Mouse (Mus musculus): ENCODE results near the gene Xrra1. TPM values are rescaled to one million over a fixed set of nuclear protein-coding genes. Genes with fewer than 3 reads are reported as not detected.

Xrra1 gene
- polyA plus RNA-seq, 1 experiment from 2014 or later, result 0.08 TPM

GRCm38 (mm10) chr7:99878254-99878653 is 19.3 kb downstream of the Xrra1 start:
- Histone ChIP-seq H3K9me3 (replicated peaks) (no peaks in the 10 kb centered on the region), H3K27ac (no peak overlapping the region), H3K36me3 (no peaks in the 10 kb centered on the region), H3K4me1 (replicated peaks) (peaks cover 11% of the 10 kb centered on the region), H3K4me2 (no peak overlapping the region), H3K27me3 (peaks cover 3% of the 10 kb centered on the region; the same call in 1 of the 2 replicates), H3K9ac (no peak overlapping the region), H3K4me3 (no peak overlapping the region)
- 61% methylated on average over 2 of the region's 2 CpGs for WGBS
- no peak for ATAC-seq (replicated peaks; ENCODE audit: insufficient number of reproducible peaks, insufficient read depth, low FRiP score, low read depth)

GRCm38 (mm10) chr7:99887230-99887735 is 28.4 kb downstream of the Xrra1 start:
- Histone ChIP-seq H3K9me3 (replicated peaks) (no peaks in the 10 kb centered on the region), H3K27me3 (no peaks in the 10 kb centered on the region), H3K4me1 (replicated peaks) (0 out of 2 replicates have a peak, but pooled peaks cover 2% of the 10 kb centered on the region), H3K27ac (no peak overlapping the region), H3K4me2 (no peak overlapping the region), H3K4me3 (no peak overlapping the region), H3K36me3 (no peaks in the 10 kb centered on the region), H3K9ac (no peak overlapping the region)
- no peak for ATAC-seq (replicated peaks; ENCODE audit: insufficient number of reproducible peaks, insufficient read depth, low FRiP score, low read depth)
- WGBS, result 74% methylated on average over 2 of the region's 2 CpGs

- no peak overlapping the region for H3K4me3 ChIP-seq
- no peak overlapping the region for H3K9ac ChIP-seq
- H3K9me3 ChIP-seq (replicated peaks), result no peaks in the 10 kb centered on the region
- no peaks in the 10 kb centered on the region for H3K27me3 ChIP-seq
- no peak overlapping the region for H3K4me2 ChIP-seq
- H3K36me3 ChIP-seq, result no peaks in the 10 kb centered on the region
- 0 out of 2 replicates have a peak, but pooled peaks cover 2% of the 10 kb centered on the region for H3K4me1 ChIP-seq (replicated peaks)
- no peak for ATAC-seq (replicated peaks; ENCODE audit: insufficient number of reproducible peaks, insufficient read depth, low FRiP score, low read depth)
- H3K27ac ChIP-seq, result no peak overlapping the region
These were observed 28.8 kb downstream of the Xrra1 start for GRCm38 (mm10) chr7:99887743-99888142.

GRCm38 (mm10) chr7:99889175-99889880 is 30.4 kb downstream of the Xrra1 start:
- no peak overlapping the region for H3K4me3 ChIP-seq
- H3K27me3 ChIP-seq, result no peaks in the 10 kb centered on the region
- H3K4me2 ChIP-seq, result no peak overlapping the region
- WGBS, result 40% methylated on average over 10 of the region's 10 CpGs
- no peak for ATAC-seq (replicated peaks; ENCODE audit: insufficient number of reproducible peaks, insufficient read depth, low FRiP score, low read depth)
- H3K36me3 ChIP-seq, result no peaks in the 10 kb centered on the region
- no peak overlapping the region for H3K27ac ChIP-seq
- 0 out of 2 replicates have a peak, but pooled peaks cover 2% of the 10 kb centered on the region for H3K4me1 ChIP-seq (replicated peaks)
- H3K9ac ChIP-seq, result no peak overlapping the region
- H3K9me3 ChIP-seq (replicated peaks), result no peaks in the 10 kb centered on the region

GRCm38 (mm10) chr7:99890168-99890755 is 31.3 kb downstream of the Xrra1 start:
- Histone ChIP-seq H3K9me3 (replicated peaks) (no peaks in the 10 kb centered on the region), H3K4me3 (no peak overlapping the region), H3K36me3 (no peaks in the 10 kb centered on the region), H3K4me2 (no peak overlapping the region), H3K4me1 (replicated peaks) (0 out of 2 replicates have a peak, but pooled peaks cover 2% of the 10 kb centered on the region), H3K9ac (no peak overlapping the region), H3K27ac (no peak overlapping the region), H3K27me3 (no peaks in the 10 kb centered on the region)
- 76% methylated on average over 3 of the region's 3 CpGs for WGBS
- no peak for ATAC-seq (replicated peaks; ENCODE audit: insufficient number of reproducible peaks, insufficient read depth, low FRiP score, low read depth)

- H3K9me3 ChIP-seq (replicated peaks), result no peaks in the 10 kb centered on the region
- WGBS, result 49% methylated on average over 3 of the region's 3 CpGs
- H3K4me1 ChIP-seq (replicated peaks), result 0 out of 2 replicates have a peak, but pooled peaks cover 2% of the 10 kb centered on the region
- H3K9ac ChIP-seq, result no peak overlapping the region
- no peak overlapping the region for H3K4me3 ChIP-seq
- no peak overlapping the region for H3K4me2 ChIP-seq
- no peaks in the 10 kb centered on the region for H3K36me3 ChIP-seq
- no peaks in the 10 kb centered on the region for H3K27me3 ChIP-seq
- ATAC-seq (replicated peaks; ENCODE audit: insufficient number of reproducible peaks, insufficient read depth, low FRiP score, low read depth), result no peak
- H3K27ac ChIP-seq, result no peak overlapping the region
These were observed 32.6 kb downstream of the Xrra1 start for GRCm38 (mm10) chr7:99891471-99891870.

GRCm38 (mm10) chr7:99892351-99892750 is 33.4 kb downstream of the Xrra1 start:
- ATAC-seq (replicated peaks; ENCODE audit: insufficient number of reproducible peaks, insufficient read depth, low FRiP score, low read depth), result no peak
- 80% methylated on average over 2 of the region's 2 CpGs for WGBS

GRCm38 (mm10) chr7:99893967-99894366 is 35.1 kb downstream of the Xrra1 start:
- no peak overlapping the region for H3K4me3 ChIP-seq
- H3K4me1 ChIP-seq (replicated peaks), result 0 out of 2 replicates have a peak, but pooled peaks cover 2% of the 10 kb centered on the region
- H3K4me2 ChIP-seq, result no peak overlapping the region
- H3K27ac ChIP-seq, result no peak overlapping the region
- H3K27me3 ChIP-seq, result no peaks in the 10 kb centered on the region
- WGBS, result 82% methylated on average over 3 of the region's 3 CpGs
- ATAC-seq (replicated peaks; ENCODE audit: insufficient number of reproducible peaks, insufficient read depth, low FRiP score, low read depth), result no peak
- H3K9ac ChIP-seq, result no peak overlapping the region
- H3K9me3 ChIP-seq (replicated peaks), result no peaks in the 10 kb centered on the region
- no peaks in the 10 kb centered on the region for H3K36me3 ChIP-seq

More at GRCm38 (mm10) chr7:99892351-99892750, 33.4 kb downstream of the Xrra1 start:
- Histone ChIP-seq H3K36me3 (no peaks in the 10 kb centered on the region), H3K4me3 (no peak overlapping the region), H3K27me3 (no peaks in the 10 kb centered on the region), H3K9me3 (replicated peaks) (no peaks in the 10 kb centered on the region), H3K9ac (no peak overlapping the region), H3K27ac (no peak overlapping the region), H3K4me1 (replicated peaks) (0 out of 2 replicates have a peak, but pooled peaks cover 2% of the 10 kb centered on the region), H3K4me2 (no peak overlapping the region)

GRCm38 (mm10) chr7:99894478-99894877 is 35.6 kb downstream of the Xrra1 start:
- Histone ChIP-seq H3K4me2 (no peak overlapping the region), H3K27me3 (no peaks in the 10 kb centered on the region), H3K36me3 (no peaks in the 10 kb centered on the region), H3K4me3 (no peak overlapping the region), H3K4me1 (replicated peaks) (0 out of 2 replicates have a peak, but pooled peaks cover under 1% of the 10 kb centered on the region), H3K9me3 (replicated peaks) (no peaks in the 10 kb centered on the region), H3K27ac (no peak overlapping the region), H3K9ac (no peak overlapping the region)
- ATAC-seq (replicated peaks; ENCODE audit: insufficient number of reproducible peaks, insufficient read depth, low FRiP score, low read depth), result no peak
- 76% methylated on average over 6 of the region's 6 CpGs for whole genome bisulfite sequencing

GRCm38 (mm10) chr7:99896905-99897304 is 38.0 kb downstream of the Xrra1 start:
- WGBS, result 78% methylated on average over 4 of the region's 4 CpGs
- Histone ChIP-seq H3K27me3 (no peaks in the 10 kb centered on the region), H3K4me1 (replicated peaks) (no peaks in the 10 kb centered on the region), H3K36me3 (no peaks in the 10 kb centered on the region), H3K9ac (no peak overlapping the region), H3K9me3 (replicated peaks) (no peaks in the 10 kb centered on the region), H3K4me3 (no peak overlapping the region), H3K27ac (no peak overlapping the region), H3K4me2 (no peak overlapping the region)
- ATAC-seq (replicated peaks; ENCODE audit: insufficient number of reproducible peaks, insufficient read depth, low FRiP score, low read depth), result no peak

- no peak overlapping the region for H3K4me3 ChIP-seq
- no peaks in the 10 kb centered on the region for H3K36me3 ChIP-seq
- no peak for ATAC-seq (replicated peaks; ENCODE audit: insufficient number of reproducible peaks, insufficient read depth, low FRiP score, low read depth)
- no peak overlapping the region for H3K4me2 ChIP-seq
- H3K9ac ChIP-seq, result no peak overlapping the region
- no peaks in the 10 kb centered on the region for H3K27me3 ChIP-seq
- no peaks in the 10 kb centered on the region for H3K9me3 ChIP-seq (replicated peaks)
- H3K4me1 ChIP-seq (replicated peaks), result peaks cover 6% of the 10 kb centered on the region; the same call in 1 of the 2 replicates
- no peak overlapping the region for H3K27ac ChIP-seq
- 57% methylated on average over 4 of the region's 4 CpGs for WGBS
These were observed 43.3 kb downstream of the Xrra1 start for GRCm38 (mm10) chr7:99902208-99902607.
